Mouse (Mus musculus) G1E (cell line): ENCODE results near the gene Rabl2.

Experiments
- CTCF ChIP-seq: IDR thresholded peaks from 2 replicates; pipeline ENCODE4 v1.5.1; 2012; ENCODE audit warnings: low read depth, low read length, inconsistent platforms, mixed read lengths
- GATA1 ChIP-seq: IDR thresholded peaks from 2 replicates; pipeline ENCODE4 v1.6.1; 2012; ENCODE audit warnings: borderline replicate concordance, low read length, inconsistent platforms, mixed read lengths
- GATA2 ChIP-seq: IDR thresholded peaks from 2 replicates; pipeline ENCODE4 v1.6.1; 2012; ENCODE audit warnings: low read depth, low read length, inconsistent platforms, borderline replicate concordance
- POLR2AphosphoS5 ChIP-seq: IDR thresholded peaks from 2 replicates; pipeline ENCODE4 v1.6.1; 2012; ENCODE audit warnings: low read depth, low read length, inconsistent platforms; ENCODE audit not compliant: insufficient replicate concordance
- TAL1 ChIP-seq: conservative IDR thresholded peaks from 2 replicates; pipeline ENCODE4 v1.6.1; 2012; ENCODE audit warnings: low read depth, low read length, inconsistent platforms, mixed read lengths

GRCm38 (mm10) chr15:89555591-89555990 lies 36.1 kb downstream of the Rabl2 start:
- TF ChIP-seq CTCF (no peak), GATA1 (no peak), TAL1 (no peak), POLR2AphosphoS5 (no peak), GATA2 (no peak)
